ENCODE assay signal across 13 mouse cellular contexts in genomic region chr12:72748341-72748740, GRCm38 (mm10).
"Had no signal": no experiment of that assay in that cellular context is flagged by ENCODE, and none has a peak within 500 bp of the region (broad histone marks: within the 10 kb centered on the region; RNA-seq: fewer than 3 reads in every experiment).

No protein-coding gene starts in this region.

- ATAC-seq: midbrain, embryonic 13.5 days had no signal

- H3K27me3 ChIP-seq: limb, embryonic 13.5 days; midbrain, embryonic 13.5 days; neural tube, embryonic 12.5 days; stomach, embryonic 15.5 days had no signal

- H3K36me3 ChIP-seq: limb, embryonic 13.5 days; midbrain, embryonic 13.5 days; neural tube, embryonic 12.5 days; stomach, embryonic 15.5 days had no signal

- H3K4me3 ChIP-seq: limb, embryonic 13.5 days; midbrain, embryonic 13.5 days; neural tube, embryonic 12.5 days; stomach, embryonic 15.5 days had no signal

- DNase-seq: kidney, adult 8-10 months; kidney, postnatal 36 days; layer of hippocampus, adult 9-11 months; layer of hippocampus, postnatal 36 days; left cerebral cortex, postnatal 4 days; lung, adult 18-20 months; spleen, adult 18-20 months; thymus, adult 2 months; thymus, postnatal 36 days had no signal
